Mouse (Mus musculus): ENCODE results near the gene Fam32a. TPM values are rescaled to one million over a fixed set of nuclear protein-coding genes. Genes with fewer than 3 reads are reported as not detected.
A peak's percentile ranks its signal among the peaks of the same experiment; 100 is the strongest.

The Fam32a gene
- polyA plus RNA-seq, 1 experiment, result 47.9 TPM

GRCm38 (mm10) chr8:72272361-72272760, 52.8 kb downstream of the Fam32a start:
- H3K27ac ChIP-seq (ENCODE audit: control insufficient read depth, insufficient read depth, low read depth, low read length, poor library complexity), result peak overlapping the region; percentile 86
- TF ChIP-seq CTCF (IDR thresholded peaks at IDR 0.05; ENCODE audit: control insufficient read depth, insufficient read depth, low read length) (peak; percentile 91), POLR2A (IDR thresholded peaks at IDR 0.05; ENCODE audit: borderline replicate concordance, control insufficient read depth, low read depth, low read length) (no peak)
- no peak overlapping the region for H3K4me3 ChIP-seq (replicated peaks; ENCODE audit: control insufficient read depth, low read depth, low read length)
- 6% methylated on average over 3 of the region's 3 CpGs for WGBS
- peaks cover 10% of the 10 kb centered on the region for H3K4me1 ChIP-seq (ENCODE audit: control insufficient read depth, insufficient read depth, low read length)

- TF ChIP-seq POLR2A (IDR thresholded peaks at IDR 0.05; ENCODE audit: borderline replicate concordance, control insufficient read depth, low read depth, low read length) (no peak), CTCF (IDR thresholded peaks at IDR 0.05; ENCODE audit: control insufficient read depth, insufficient read depth, low read length) (no peak)
- 76% methylated on average over 1 of the region's 1 CpGs for WGBS
- H3K4me3 ChIP-seq (replicated peaks; ENCODE audit: control insufficient read depth, low read depth, low read length), result no peak overlapping the region
- peak overlapping the region; percentile 86 for H3K27ac ChIP-seq (ENCODE audit: control insufficient read depth, insufficient read depth, low read depth, low read length, poor library complexity)
- H3K4me1 ChIP-seq (ENCODE audit: control insufficient read depth, insufficient read depth, low read length), result peaks cover 10% of the 10 kb centered on the region
These were observed 53.7 kb downstream of the Fam32a start for GRCm38 (mm10) chr8:72273111-72273770.

- TF ChIP-seq CTCF (IDR thresholded peaks at IDR 0.05; ENCODE audit: control insufficient read depth, insufficient read depth, low read length) (no peak), POLR2A (IDR thresholded peaks at IDR 0.05; ENCODE audit: borderline replicate concordance, control insufficient read depth, low read depth, low read length) (peak; percentile 8; the same call in 1 of the 2 replicates)
- Histone ChIP-seq H3K4me1 (ENCODE audit: control insufficient read depth, insufficient read depth, low read length) (peaks cover 11% of the 10 kb centered on the region), H3K27ac (ENCODE audit: control insufficient read depth, insufficient read depth, low read depth, low read length, poor library complexity) (peak overlapping the region; percentile 86), H3K4me3 (replicated peaks; ENCODE audit: control insufficient read depth, low read depth, low read length) (no peak overlapping the region)
- WGBS, result 7% methylated on average over 5 of the region's 5 CpGs
These were observed 54.3 kb downstream of the Fam32a start for GRCm38 (mm10) chr8:72273807-72274206.

Other genes with a start within 250 kb of the Fam32a start
- gene Cyp4f18, start 210.1 kb upstream of the Fam32a start, polyA plus RNA-seq (2011; ENCODE audit: insufficient read depth, insufficient read length, low replicate concordance, missing spikeins), result 48.0 and 160 TPM in 2 replicates
- not detected in 2 replicates for gene Olfr372, start 178.5 kb upstream of the Fam32a start, polyA plus RNA-seq (2011; ENCODE audit: insufficient read depth, insufficient read length, low replicate concordance, missing spikeins)
- gene Olfr373, start 136.6 kb upstream of the Fam32a start, polyA plus RNA-seq (2011; ENCODE audit: insufficient read depth, insufficient read length, low replicate concordance, missing spikeins), result not detected in 2 replicates
- gene Olfr374, start 112.7 kb upstream of the Fam32a start, polyA plus RNA-seq (2011; ENCODE audit: insufficient read depth, insufficient read length, low replicate concordance, missing spikeins), result 0.18 and 0.30 TPM in 2 replicates
- 80.7 and 138 TPM in 2 replicates for gene Tpm4, start 84.8 kb upstream of the Fam32a start, polyA plus RNA-seq (2011; ENCODE audit: insufficient read depth, insufficient read length, low replicate concordance, missing spikeins)
- gene Rab8a, start 58.5 kb upstream of the Fam32a start, polyA plus RNA-seq (2011; ENCODE audit: insufficient read depth, insufficient read length, low replicate concordance, missing spikeins), result 36.5 and 38.5 TPM in 2 replicates
- 6.4 and 7.7 TPM in 2 replicates for gene Hsh2d, start 30.1 kb upstream of the Fam32a start, polyA plus RNA-seq (2011; ENCODE audit: insufficient read depth, insufficient read length, low replicate concordance, missing spikeins)
- gene Cib3, start 6.9 kb upstream of the Fam32a start, polyA plus RNA-seq (2011; ENCODE audit: insufficient read depth, insufficient read length, low replicate concordance, missing spikeins), result not detected in 2 replicates
- not detected in 2 replicates for gene Gm11034, start 6.1 kb upstream of the Fam32a start, polyA plus RNA-seq (2011; ENCODE audit: insufficient read depth, insufficient read length, low replicate concordance, missing spikeins)
- 27.1 and 51.8 TPM in 2 replicates for gene Ap1m1, start 20.3 kb downstream of the Fam32a start, polyA plus RNA-seq (2011; ENCODE audit: insufficient read depth, insufficient read length, low replicate concordance, missing spikeins)
- 514 and 1,002 TPM in 2 replicates for gene Gm10282, start 85.5 kb downstream of the Fam32a start, polyA plus RNA-seq (2011; ENCODE audit: insufficient read depth, insufficient read length, low replicate concordance, missing spikeins)
- 123 and 179 TPM in 2 replicates for gene Klf2, start 99.3 kb downstream of the Fam32a start, polyA plus RNA-seq (2011; ENCODE audit: insufficient read depth, insufficient read length, low replicate concordance, missing spikeins)
- 29.1 and 46.4 TPM in 2 replicates for gene Eps15l1, start 201.7 kb downstream of the Fam32a start, polyA plus RNA-seq (2011; ENCODE audit: insufficient read depth, insufficient read length, low replicate concordance, missing spikeins)
- gene Calr3, start 224.1 kb downstream of the Fam32a start, polyA plus RNA-seq (2011; ENCODE audit: insufficient read depth, insufficient read length, low replicate concordance, missing spikeins), result not detected in 2 replicates
- 1.6 and 4.1 TPM in 2 replicates for gene 1700030K09Rik, start 224.2 kb downstream of the Fam32a start, polyA plus RNA-seq (2011; ENCODE audit: insufficient read depth, insufficient read length, low replicate concordance, missing spikeins)

All from bone marrow, adult 2 months (tissue).